In genomic region chr13:72393366-72393765, GRCm38 (mm10) we compare ENCODE assay signal across 20 mouse cellular contexts.
"Had no signal": no experiment of that assay in that cellular context is flagged by ENCODE, and none has a peak within 500 bp of the region (broad histone marks: within the 10 kb centered on the region; RNA-seq: fewer than 3 reads in every experiment).

No protein-coding gene starts in this region.

- H3K9ac ChIP-seq: limb, embryonic 13.5 days; liver, embryonic 14.5 days; liver, postnatal 0 days; midbrain, embryonic 13.5 days; neural tube, embryonic 13.5 days; stomach, embryonic 15.5 days had no signal

- DNase-seq: kidney, adult 18-20 months; kidney, adult 9 months; kidney, postnatal 14 days; kidney, postnatal 4 days; liver, postnatal 0 days; retina, postnatal 1 day; right cerebral cortex, postnatal 25 days; spleen, adult 18-20 months; thymus, postnatal 36 days had no signal

- ATAC-seq: liver, postnatal 0 days; midbrain, embryonic 13.5 days; midbrain, embryonic 16.5 days had no signal

- H3K9me3 ChIP-seq: limb, embryonic 10.5 days; limb, embryonic 13.5 days; midbrain, embryonic 10.5 days; midbrain, embryonic 13.5 days; neural tube, embryonic 13.5 days; stomach, embryonic 15.5 days had no signal

- H3K36me3 ChIP-seq: limb, embryonic 10.5 days; limb, embryonic 13.5 days; midbrain, embryonic 10.5 days; midbrain, embryonic 13.5 days; neural tube, embryonic 13.5 days; stomach, embryonic 15.5 days had no signal

- H3K4me1 ChIP-seq: limb, embryonic 13.5 days; megakaryocyte, embryonic 14.5 days; midbrain, embryonic 10.5 days; midbrain, embryonic 13.5 days; neural tube, embryonic 13.5 days; stomach, embryonic 15.5 days had no signal

- H3K27ac ChIP-seq: limb, embryonic 10.5 days; limb, embryonic 13.5 days; liver, embryonic 14.5 days; midbrain, embryonic 10.5 days; midbrain, embryonic 13.5 days; neural tube, embryonic 13.5 days; stomach, embryonic 15.5 days had no signal

- H3K4me2 ChIP-seq: limb, embryonic 13.5 days; liver, embryonic 11.5 days; midbrain, embryonic 13.5 days; neural tube, embryonic 13.5 days; stomach, embryonic 15.5 days had no signal

- H3K27me3 ChIP-seq: limb, embryonic 13.5 days; megakaryocyte, embryonic 14.5 days; midbrain, embryonic 13.5 days; neural tube, embryonic 13.5 days; stomach, embryonic 15.5 days had no signal

- H3K4me3 ChIP-seq: limb, embryonic 10.5 days; limb, embryonic 13.5 days; megakaryocyte, embryonic 14.5 days; midbrain, embryonic 10.5 days; midbrain, embryonic 13.5 days; myocyte; neural tube, embryonic 13.5 days; stomach, embryonic 15.5 days had no signal
